Mouse (Mus musculus) kidney, embryonic 16.5 days (tissue): ENCODE measurements around the gene Gm42742. TPM values are rescaled to one million over a fixed set of nuclear protein-coding genes. Genes with fewer than 3 reads are reported as not detected.
A peak's percentile ranks its signal among the peaks of the same experiment; 100 is the strongest.

ENCODE experiments used
- ATAC-seq: fragments of 200-750 bp; cut with Nextera tagmentation; 2 replicates; pipeline ENCODE4 v1.8.0; 2017; ENCODE audit warnings: moderate TSS enrichment; ENCODE audit not compliant: low FRiP score, low TSS enrichment
- H3K27ac ChIP-seq: fragments of 300-500 bp; sonication (generic); 2 replicates; pipeline ENCODE4 v1.5.1; 2014; ENCODE audit warnings: low read length
- H3K27me3 ChIP-seq: fragments of 300-500 bp; sonication (generic); 2 replicates; pipeline ENCODE4 v1.6.1; 2014; ENCODE audit warnings: low read length, control low read depth, mixed read lengths; ENCODE audit not compliant: insufficient read depth
- H3K36me3 ChIP-seq: fragments of 300-500 bp; sonication (generic); 2 replicates; pipeline ENCODE4 v1.6.1; 2014; ENCODE audit warnings: low read length, control low read depth, mixed read lengths; ENCODE audit not compliant: insufficient read depth
- H3K4me1 ChIP-seq: fragments of 300-500 bp; sonication (generic); 2 replicates; pipeline ENCODE4 v1.6.1; 2014; ENCODE audit warnings: low read length, control low read depth, mixed read lengths; ENCODE audit not compliant: insufficient read depth
- H3K4me2 ChIP-seq: fragments of 300-500 bp; sonication (generic); replicated peaks from 2 replicates; pipeline ENCODE4 v1.6.1; 2014; ENCODE audit warnings: low read depth, low read length
- H3K4me3 ChIP-seq: fragments of 300-500 bp; sonication (generic); 2 replicates; pipeline ENCODE4 v1.5.1; 2014; ENCODE audit warnings: mild to moderate bottlenecking, low read length
- H3K9ac ChIP-seq: fragments of 300-500 bp; sonication (generic); replicated peaks from 2 replicates; pipeline ENCODE4 v1.6.1; 2014; ENCODE audit warnings: low read length
- H3K9me3 ChIP-seq: fragments of 300-500 bp; sonication (generic); 2 replicates; pipeline ENCODE4 v1.6.1; 2016; ENCODE audit warnings: low read length, control low read depth
- WGBS: fragments of 180-500 bp; shearing (Covaris S2); extraction: QIAGEN DNeasy Blood & Tissue Kit; methylation state at CpG from one replicate; pipeline ENCODE4 v1.1.7; 2014; 5-methylcytosine and 5-hydroxymethylcytosine counted together
- polyA plus RNA-seq: library from polyadenylated mRNA; unstranded; fragments of >200 nt; fragmentation: Nextera tagmentation; extraction: Ambion mirVana; gene quantifications from 2 replicates; pipeline ENCODE4 v1.2.1, GENCODE M21; 2015

Gm42742 gene
- polyA plus RNA-seq, 1 experiment from 2014 or later: 51.6 TPM

GRCm38 (mm10) chr7:127020491-127020890 is 406 bp downstream of the Gm42742 start:
- no peaks in the 10 kb centered on the region for H3K27me3 ChIP-seq
- H3K4me3 ChIP-seq: peak overlapping the region; percentile 48
- peak overlapping the region; percentile 63 for H3K4me2 ChIP-seq
- H3K4me1 ChIP-seq: peaks cover 77% of the 10 kb centered on the region
- peak overlapping the region; percentile 64 for H3K9ac ChIP-seq
- 41% methylated on average over 5 of the region's 5 CpGs for WGBS
- peak overlapping the region; percentile 58 for H3K27ac ChIP-seq
- no peak for ATAC-seq
- no peaks in the 10 kb centered on the region for H3K9me3 ChIP-seq
- peaks cover 31% of the 10 kb centered on the region for H3K36me3 ChIP-seq

GRCm38 (mm10) chr7:127020031-127020430 is 866 bp downstream of the Gm42742 start:
- Histone ChIP-seq H3K36me3 (peaks cover 35% of the 10 kb centered on the region), H3K4me1 (peaks cover 82% of the 10 kb centered on the region), H3K4me2 (peak overlapping the region; percentile 63), H3K9ac (peak overlapping the region; percentile 64), H3K27ac (peak overlapping the region; percentile 40), H3K4me3 (peak overlapping the region; percentile 48), H3K9me3 (no peaks in the 10 kb centered on the region), H3K27me3 (no peaks in the 10 kb centered on the region)
- 58% methylated on average over 3 of the region's 3 CpGs for WGBS
- no peak for ATAC-seq

- Histone ChIP-seq H3K4me2 (peak overlapping the region; percentile 63), H3K27me3 (no peaks in the 10 kb centered on the region), H3K36me3 (peaks cover 32% of the 10 kb centered on the region), H3K4me3 (no peak overlapping the region), H3K9me3 (no peaks in the 10 kb centered on the region), H3K9ac (peak overlapping the region; percentile 64), H3K4me1 (peaks cover 82% of the 10 kb centered on the region), H3K27ac (no peak overlapping the region)
- ATAC-seq: no peak
- 75% methylated on average over 14 of the region's 14 CpGs for WGBS
These were observed 1.5 kb downstream of the Gm42742 start for GRCm38 (mm10) chr7:127019306-127019960.

- Histone ChIP-seq H3K4me3 (no peak overlapping the region; the same call in 1 of the 2 replicates), H3K27ac (peak overlapping the region; percentile 98), H3K36me3 (peaks cover 24% of the 10 kb centered on the region), H3K9me3 (no peaks in the 10 kb centered on the region), H3K4me2 (peak overlapping the region; percentile 28), H3K4me1 (peaks cover 80% of the 10 kb centered on the region), H3K9ac (peak overlapping the region; percentile 35), H3K27me3 (no peaks in the 10 kb centered on the region)
- no peak for ATAC-seq
- 47% methylated on average over 15 of the region's 15 CpGs for WGBS
These were observed 2.2 kb downstream of the Gm42742 start for GRCm38 (mm10) chr7:127018416-127019305.

DNA sequence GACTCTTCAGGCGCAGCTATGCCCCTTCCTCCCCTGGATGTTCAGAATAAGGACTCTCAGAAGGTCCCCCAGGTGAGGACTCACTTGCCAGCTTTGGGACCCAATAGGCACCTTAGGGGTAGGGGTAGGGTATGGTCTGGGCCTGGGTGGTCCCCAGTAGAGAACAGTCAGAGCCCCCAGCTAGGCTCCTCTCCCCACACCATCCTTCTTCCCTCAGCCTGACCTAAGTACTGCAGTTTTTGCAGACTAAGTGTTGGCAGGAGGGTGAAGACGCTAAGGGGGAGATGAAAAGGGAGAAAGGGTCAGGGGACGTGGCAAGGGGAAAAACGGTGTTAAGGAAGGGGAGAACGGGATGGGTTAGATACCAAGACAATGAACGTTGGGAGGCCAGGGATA is 2.9 kb downstream of the Gm42742 start:
- no peak for ATAC-seq
- Histone ChIP-seq H3K4me1 (peaks cover 78% of the 10 kb centered on the region), H3K27ac (peak overlapping the region; percentile 98), H3K9ac (peak overlapping the region; percentile 35), H3K4me3 (no peak overlapping the region; the same call in 1 of the 2 replicates), H3K36me3 (peaks cover 24% of the 10 kb centered on the region), H3K9me3 (no peaks in the 10 kb centered on the region), H3K4me2 (peak overlapping the region; percentile 17; the same call in 1 of the 2 replicates), H3K27me3 (no peaks in the 10 kb centered on the region)
- 35% methylated on average over 6 of the region's 6 CpGs for WGBS

GRCm38 (mm10) chr7:127016971-127017949 is 3.6 kb downstream of the Gm42742 start, which contains the start of gene Pagr1a:
Gene Pagr1a, minus strand, starts transcription at chr7:127017352.
- H3K27ac ChIP-seq: peak within 1 kb of the TSS; percentile 98
- peaks cover 71% of the 10 kb centered on the region for H3K4me1 ChIP-seq
- H3K9me3 ChIP-seq: no peaks in the 10 kb centered on the region
- WGBS: 3% methylated on average over 38 of the region's 39 CpGs
- peak within 1 kb of the TSS; percentile 73 for H3K4me3 ChIP-seq
- peak within 1 kb of the TSS; percentile 81 for H3K9ac ChIP-seq
- no peaks in the 10 kb centered on the region for H3K27me3 ChIP-seq
- peak; percentile 85 for ATAC-seq
- peaks cover 23% of the 10 kb centered on the region for H3K36me3 ChIP-seq
- peak within 1 kb of the TSS; percentile 82 for H3K4me2 ChIP-seq

DNA sequence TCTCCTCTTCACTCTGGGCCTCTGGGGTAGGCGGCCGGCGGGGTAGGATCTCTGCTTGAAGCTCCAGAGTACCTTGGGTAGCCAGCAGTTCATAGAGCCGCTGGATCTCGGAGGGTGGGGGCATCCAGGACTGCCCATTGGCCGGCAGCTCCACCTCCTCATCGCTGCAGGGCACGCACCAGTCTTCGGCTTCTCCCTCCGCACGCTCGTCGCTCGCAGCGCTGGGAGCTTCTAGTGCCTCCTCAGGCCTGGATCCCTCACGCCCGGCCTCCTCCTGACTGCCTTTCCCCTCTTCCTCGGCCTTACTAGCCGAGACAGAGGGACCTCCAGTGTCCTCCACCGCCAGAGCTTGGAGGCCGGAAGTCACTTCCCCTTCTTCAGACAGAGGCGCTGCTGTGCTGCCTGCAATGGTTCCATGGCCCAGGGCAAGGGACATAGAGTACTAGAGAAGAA is 4.4 kb downstream of the Gm42742 start:
- Histone ChIP-seq H3K27me3 (no peaks in the 10 kb centered on the region), H3K27ac (peak overlapping the region; percentile 98), H3K4me2 (peak overlapping the region; percentile 82), H3K4me3 (peak overlapping the region; percentile 73), H3K9ac (peak overlapping the region; percentile 81), H3K9me3 (no peaks in the 10 kb centered on the region), H3K4me1 (peaks cover 63% of the 10 kb centered on the region), H3K36me3 (peaks cover 20% of the 10 kb centered on the region)
- WGBS: 0% methylated on average over 22 of the region's 22 CpGs
- ATAC-seq: peak; percentile 46

DNA sequence TGATC is 4.6 kb downstream of the Gm42742 start, which contains the start of gene Pagr1b:
Gene Pagr1b (minus strand): TSS at position 4 of the 5 bp plus-strand sequence.
- Histone ChIP-seq H3K9ac (peak within 1 kb of the TSS; percentile 81), H3K27me3 (no peaks in the 10 kb centered on the region), H3K4me2 (peak within 1 kb of the TSS; percentile 82), H3K4me1 (peaks cover 61% of the 10 kb centered on the region), H3K27ac (peak within 1 kb of the TSS; percentile 98), H3K4me3 (peak within 1 kb of the TSS; percentile 73), H3K36me3 (peaks cover 20% of the 10 kb centered on the region), H3K9me3 (no peaks in the 10 kb centered on the region)
- no peak for ATAC-seq

DNA sequence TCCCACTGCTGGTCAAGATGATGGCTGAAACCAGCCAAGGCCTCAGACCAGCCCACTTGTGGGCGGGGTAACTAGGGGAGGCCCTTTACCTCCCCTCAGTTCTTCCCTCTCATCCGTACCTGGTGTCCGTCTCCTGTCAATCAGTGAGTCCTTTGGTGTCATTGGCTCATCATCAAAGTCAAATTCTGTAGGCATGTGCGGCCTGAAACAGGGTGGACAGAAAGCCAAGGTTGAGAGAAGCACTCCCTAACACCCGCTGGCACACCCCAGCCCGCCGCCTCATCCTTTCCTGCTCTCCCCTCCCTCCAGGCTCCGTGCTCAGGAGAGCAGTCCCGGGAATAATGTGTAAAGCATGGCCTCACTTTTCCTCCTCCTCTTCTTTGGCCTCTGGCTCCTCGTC is 4.8 kb downstream of the Gm42742 start:
- ATAC-seq: peak; percentile 13
- Histone ChIP-seq H3K4me1 (peaks cover 59% of the 10 kb centered on the region), H3K9ac (peak overlapping the region; percentile 81), H3K4me3 (peak overlapping the region; percentile 73), H3K27me3 (no peaks in the 10 kb centered on the region), H3K36me3 (peaks cover 20% of the 10 kb centered on the region), H3K4me2 (peak overlapping the region; percentile 82), H3K27ac (peak overlapping the region; percentile 98), H3K9me3 (no peaks in the 10 kb centered on the region)
- 0% methylated on average over 10 of the region's 10 CpGs for WGBS
